Mouse (Mus musculus) megakaryocyte, embryonic 14.5 days (primary cell): ENCODE data around the gene Herc3.

Source experiments
- FLI1 ChIP-seq: IDR thresholded peaks from 2 replicates; pipeline ENCODE4 v1.6.1; 2012; ENCODE audit warnings: low read length, inconsistent platforms, mixed read lengths
- GATA1 ChIP-seq: IDR thresholded peaks from 3 replicates; pipeline ENCODE4 v1.6.1; 2012; ENCODE audit warnings: mixed read lengths, low read length, inconsistent platforms, borderline replicate concordance

DNA sequence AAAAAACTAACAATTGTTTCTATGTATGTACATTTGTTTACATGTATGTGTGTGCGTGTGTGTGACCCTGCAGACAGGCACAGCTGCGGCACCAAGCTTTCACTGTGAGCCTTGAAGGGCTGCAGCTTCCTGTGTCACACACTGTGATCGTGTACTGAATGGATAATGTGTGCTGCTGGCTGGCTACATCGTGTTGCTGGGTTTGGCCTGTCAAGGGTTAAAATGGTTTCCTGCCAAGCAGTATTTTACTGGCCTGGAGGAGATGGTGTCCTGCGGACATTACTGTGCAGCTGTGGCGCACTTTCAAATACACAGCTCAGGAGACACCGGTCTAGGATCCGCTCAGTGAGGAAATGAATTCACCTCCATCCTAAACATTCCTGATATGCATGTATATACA is 71.9 kb downstream of the Herc3 start:
- TF ChIP-seq GATA1 (no peak), FLI1 (no peak)
